In the genomic region with DNA sequence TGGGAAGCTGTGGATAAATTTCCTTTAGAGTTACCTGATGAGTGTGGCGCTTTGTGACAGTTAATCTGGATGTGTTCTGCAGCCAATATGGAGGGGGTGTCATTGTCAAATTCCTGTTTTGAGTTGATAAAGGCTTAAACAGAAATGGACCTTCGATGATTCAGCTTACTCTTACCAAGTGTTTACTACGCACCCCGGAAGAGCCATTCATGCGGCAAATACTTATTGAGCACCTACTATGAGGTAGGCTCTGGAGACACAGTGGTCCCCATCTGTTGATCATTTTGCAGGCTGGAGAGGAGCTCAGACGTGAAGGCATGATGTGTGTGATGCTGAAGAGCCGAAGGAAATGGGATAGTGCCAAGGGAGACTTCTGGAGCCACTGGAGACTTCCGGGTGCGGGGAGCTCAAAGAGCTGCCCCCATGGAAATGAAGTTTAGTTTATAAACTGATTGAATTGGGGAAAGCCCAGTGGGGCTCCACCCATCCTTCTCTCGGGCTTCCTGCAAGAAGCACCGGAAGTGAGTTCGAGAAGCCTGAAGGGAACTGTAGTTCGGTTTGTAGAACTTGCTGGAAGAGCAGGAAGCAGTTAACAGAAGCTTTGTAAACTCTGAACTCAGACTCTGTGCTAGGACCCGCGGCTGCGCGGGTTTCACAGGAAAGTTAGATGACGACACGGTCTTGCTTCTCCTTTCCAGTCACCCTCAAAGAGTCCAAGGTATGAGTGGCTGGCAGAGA, we compare ENCODE assay signal across 8 mouse cellular contexts.
A peak's percentile ranks its signal among the peaks of the same experiment; 100 is the strongest.
DNase-seq lines count a peak whose midpoint lies in the region; ATAC-seq and TF ChIP-seq lines count a peak whose summit lies in the region.
"Had no signal": no experiment of that assay in that cellular context is flagged by ENCODE, and none has a peak within 500 bp of the region (broad histone marks: within the 10 kb centered on the region; RNA-seq: fewer than 3 reads in every experiment).

No protein-coding gene starts in this region.

- no peak overlapping the region for H3K4me2 ChIP-seq in heart, embryonic 15.5 days

- intact Hi-C loops in left cerebral cortex, adult 2 months (cut with DNase I): no loop called here

- no peak overlapping the region for H3K9ac ChIP-seq in heart, embryonic 15.5 days
- H3K9ac ChIP-seq: liver, embryonic 14.5 days had no signal

- no peak for TF ChIP-seq CTCF in left cerebral cortex, adult 2 months (IDR thresholded peaks at IDR 0.05)

- DNase-seq in 3134 (ENCODE audit: extremely low read depth, insufficient read length, low spot score): peak; percentile 30
- peak; percentile 73 for DNase-seq in CD4-positive helper T cell, adult 2 months (ENCODE audit: low read depth, low spot score)
- peak; percentile 39 for DNase-seq in lung, postnatal 14 days
- DNase-seq in left cerebral cortex, adult 2 months (ENCODE audit: extremely low spot score in 1 of 2, low spot score in 2 of 2): no peak
- DNase-seq in frontal cortex, adult 2 months (ENCODE audit: extremely low spot score in 1 of 2, low spot score in 1 of 2): no peak
- no peak for DNase-seq in gastrocnemius, postnatal 10 days

- no peaks in the 10 kb centered on the region for H3K9me3 ChIP-seq in heart, embryonic 15.5 days (replicated peaks)

- WGBS in heart, embryonic 15.5 days: 84% methylated on average over 19 of the region's 19 CpGs

- no peaks in the 10 kb centered on the region for H3K36me3 ChIP-seq in heart, embryonic 15.5 days

- no peak overlapping the region for H3K4me3 ChIP-seq in heart, embryonic 15.5 days
- H3K4me3 ChIP-seq in left cerebral cortex, adult 2 months: no peak overlapping the region

- no peak for ATAC-seq in heart, embryonic 15.5 days (replicated peaks; ENCODE audit: insufficient number of reproducible peaks, insufficient read depth, low FRiP score, low read depth)

- no peaks in the 10 kb centered on the region for H3K27me3 ChIP-seq in heart, embryonic 15.5 days

- peaks cover 21% of the 10 kb centered on the region for H3K4me1 ChIP-seq in heart, embryonic 15.5 days (replicated peaks)

- peak overlapping the region; percentile 67 for H3K27ac ChIP-seq in heart, embryonic 15.5 days
- no peak overlapping the region for H3K27ac ChIP-seq in left cerebral cortex, adult 2 months
- H3K27ac ChIP-seq: liver, embryonic 14.5 days had no signal

Comparison
In these comparisons a context has a peak if more than half of its experiments do, and no peak if none do; other contexts are left out.
1. DNase-seq: peak in 3134 (single experiment), CD4-positive helper T cell, adult 2 months (single experiment) and lung, postnatal 14 days (single experiment); none in left cerebral cortex, adult 2 months (0 of 2), frontal cortex, adult 2 months (0 of 2) and gastrocnemius, postnatal 10 days (single experiment).